Mouse (Mus musculus): ENCODE results near the gene 1500009C09Rik.
"Not testable (repeated sequence)": the region's sequence is repeated elsewhere in the genome, so short reads cannot be mapped to it uniquely, and the experiment has no call there.

1500009C09Rik gene

DNA sequence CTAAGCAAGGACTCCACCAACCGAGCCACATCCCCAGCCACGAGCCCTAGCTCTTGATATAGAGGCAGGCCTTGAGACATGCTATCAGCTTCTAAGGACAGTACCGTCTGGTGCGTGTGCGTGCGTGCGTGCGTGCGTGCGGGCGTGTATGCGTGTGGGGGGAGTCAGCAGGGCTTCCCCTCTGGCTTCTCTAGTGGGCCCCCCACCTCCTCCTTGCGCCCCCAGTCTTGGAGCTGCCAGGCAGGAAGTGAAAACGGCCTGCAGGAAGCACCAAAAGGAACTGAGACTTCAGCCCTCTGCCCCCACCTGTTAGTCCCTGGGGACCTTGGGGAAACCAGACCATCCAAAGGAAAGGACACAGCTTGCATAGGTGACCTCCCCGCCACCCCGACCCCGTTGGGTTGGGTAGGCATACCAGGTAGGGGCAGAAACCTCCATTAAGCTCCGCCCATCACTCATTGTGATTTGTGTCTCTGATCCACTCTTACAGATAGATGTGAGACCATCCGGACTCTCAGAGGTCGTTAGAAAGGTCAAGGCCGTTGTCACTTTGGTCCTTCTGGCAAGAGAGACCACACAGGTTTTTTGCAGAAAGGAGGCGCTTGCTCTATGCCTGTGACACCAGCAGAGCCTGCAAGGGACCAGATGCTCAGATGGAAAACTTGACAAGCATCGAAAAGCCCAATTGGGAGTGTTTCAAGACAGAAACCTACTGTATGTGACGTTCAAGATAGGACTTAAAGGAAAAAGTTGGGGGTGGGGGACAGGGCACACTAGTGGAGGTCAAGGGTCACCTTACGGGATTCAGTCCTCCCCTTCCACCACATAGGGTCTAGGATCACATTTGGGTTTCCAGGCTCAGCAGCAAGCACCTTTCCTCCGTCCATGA, 33.2 kb upstream of the 1500009C09Rik start:
- DNase-seq (ENCODE audit: low spot score) = no peak

DNA sequence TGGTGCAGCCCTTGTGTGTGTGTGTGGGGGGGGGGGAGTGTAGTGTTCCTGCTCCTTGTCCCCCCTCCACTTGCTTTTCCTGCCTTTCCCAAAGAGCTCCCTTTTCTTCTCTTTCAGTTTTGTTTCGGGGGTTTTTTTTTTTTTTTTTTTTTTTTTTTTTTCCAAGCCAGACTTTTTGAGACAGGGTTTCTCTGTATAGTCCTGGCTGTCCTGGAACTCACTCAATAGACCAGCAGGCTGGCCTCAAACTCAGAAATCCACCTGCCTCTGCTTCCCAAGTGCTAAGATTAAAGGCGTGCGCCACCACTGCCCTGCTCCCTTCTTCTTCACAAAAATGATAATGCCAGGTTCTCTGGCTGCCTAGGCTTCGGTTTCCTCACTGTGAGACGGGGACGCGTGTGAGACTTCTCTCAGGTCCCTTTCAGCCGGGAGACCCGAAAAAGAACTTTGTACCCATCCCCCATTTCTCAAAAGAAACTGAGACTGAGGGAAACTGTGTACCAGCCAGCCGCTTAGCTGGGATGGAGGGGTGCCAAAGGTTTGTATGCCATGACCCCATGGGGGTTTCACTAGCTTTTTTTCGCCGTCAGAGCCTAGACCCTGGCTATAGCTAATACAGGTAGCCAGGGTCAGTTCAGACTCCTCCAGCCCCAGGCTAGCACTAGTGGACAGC, 32.1 kb upstream of the 1500009C09Rik start:
- no peak for DNase-seq (ENCODE audit: low spot score)

DNA sequence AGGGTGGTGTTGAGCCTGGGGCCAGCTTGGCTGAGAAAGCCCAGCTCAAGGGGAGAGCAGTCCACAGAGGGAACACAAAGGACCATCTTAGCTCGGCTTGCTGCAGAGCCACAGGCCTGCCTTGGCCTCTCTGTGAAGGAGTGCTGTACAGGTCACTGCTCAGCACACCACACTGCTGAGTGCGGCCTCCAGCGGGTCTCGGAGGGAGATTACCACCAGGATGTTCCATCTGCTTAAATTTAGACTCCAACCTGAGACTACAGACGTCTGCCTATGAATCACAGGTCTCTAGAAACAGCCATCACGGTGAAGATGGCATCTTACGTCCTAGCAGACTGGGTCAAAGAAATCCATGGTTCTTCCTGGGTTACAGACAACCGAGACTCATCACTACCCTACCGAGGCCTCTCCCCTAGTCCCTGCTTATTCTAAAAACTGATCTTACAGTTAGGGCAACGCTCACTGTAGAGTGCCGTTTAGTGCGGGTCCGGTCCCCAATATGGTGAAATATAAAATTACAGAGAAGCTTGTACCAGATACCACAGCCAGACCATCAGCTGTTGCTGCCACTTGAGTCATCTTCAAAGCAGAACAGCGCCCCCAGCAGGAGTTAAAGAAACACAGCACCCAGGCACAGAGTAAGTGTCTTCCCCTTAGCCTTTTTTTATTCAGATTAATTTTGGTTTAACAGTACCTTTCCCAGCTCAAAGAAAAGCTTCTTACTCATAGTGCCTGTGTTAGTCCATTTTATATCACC, 30.9 kb upstream of the 1500009C09Rik start:
- no peak for DNase-seq (ENCODE audit: low spot score)

DNA sequence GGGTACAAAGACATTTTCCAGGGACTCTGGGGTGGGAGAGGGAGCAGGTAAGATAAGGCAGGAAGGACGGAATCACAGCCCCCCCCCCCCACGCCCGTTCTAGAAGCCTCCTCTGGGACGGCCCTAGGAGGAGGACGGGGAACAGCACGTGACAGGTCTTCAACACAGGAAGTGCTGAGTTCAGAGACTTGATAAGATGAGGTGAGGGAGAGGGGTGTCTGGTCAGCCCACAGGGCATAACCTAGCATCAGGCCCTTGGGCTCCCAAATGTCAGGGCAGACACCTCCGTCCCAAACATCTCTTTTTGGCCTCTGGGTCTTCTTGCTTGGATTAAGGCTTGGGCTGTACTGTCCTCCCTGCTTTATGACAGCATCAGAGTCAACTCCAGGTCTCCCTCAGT, 28.9 kb upstream of the 1500009C09Rik start:
- no peak for DNase-seq (ENCODE audit: low spot score)

DNA sequence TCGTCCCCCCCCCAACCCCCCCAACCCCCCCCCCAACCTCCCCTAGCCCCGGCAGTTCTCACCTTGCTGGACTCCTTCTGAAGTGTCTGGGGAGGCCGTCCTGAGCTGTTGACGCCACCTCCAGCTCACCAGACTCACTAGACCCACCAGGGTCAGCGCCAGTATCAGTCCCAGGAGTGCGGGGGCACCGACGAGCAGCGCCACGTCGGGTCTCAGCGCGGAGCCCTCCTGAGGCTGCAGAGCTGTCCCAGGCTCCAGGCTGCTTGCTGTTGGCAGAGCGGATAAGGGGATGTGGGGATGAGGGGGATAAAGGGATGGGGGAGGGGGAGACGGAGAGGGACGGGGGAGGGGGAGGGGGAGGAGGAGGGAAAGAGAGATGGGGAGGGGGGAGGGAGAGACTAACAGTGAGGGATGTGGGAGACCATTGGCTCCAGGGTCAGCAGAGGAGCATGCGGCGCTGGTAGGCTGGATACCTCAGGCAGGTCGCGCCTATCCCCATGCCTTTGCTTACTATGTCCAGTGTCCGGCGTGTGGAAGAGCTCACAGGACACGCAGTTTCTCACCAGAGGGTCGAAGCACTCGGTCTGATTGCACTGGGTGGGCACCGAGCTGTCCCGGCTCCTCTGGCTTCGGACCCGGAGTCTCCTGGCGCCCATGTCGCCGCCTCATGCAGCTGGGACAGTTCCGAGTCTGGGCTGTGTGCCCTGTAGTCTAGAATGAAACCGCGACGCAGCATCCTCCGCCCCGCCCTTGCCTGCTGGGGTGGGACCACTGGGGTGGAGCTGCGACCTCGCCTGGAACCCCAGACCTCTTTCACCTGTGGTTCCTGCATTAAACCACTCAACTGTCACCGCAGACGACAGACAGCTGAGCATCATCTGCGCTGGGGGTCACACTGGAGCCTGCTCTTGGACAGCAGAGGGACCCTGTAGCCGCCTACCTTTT, 28.3 kb upstream of the 1500009C09Rik start, which contains the start of gene Tnfrsf13c:
TSS of gene Tnfrsf13c (minus strand) at position 713 of the 945 bp plus-strand sequence.
- DNase-seq (ENCODE audit: low spot score) = no peak

DNA sequence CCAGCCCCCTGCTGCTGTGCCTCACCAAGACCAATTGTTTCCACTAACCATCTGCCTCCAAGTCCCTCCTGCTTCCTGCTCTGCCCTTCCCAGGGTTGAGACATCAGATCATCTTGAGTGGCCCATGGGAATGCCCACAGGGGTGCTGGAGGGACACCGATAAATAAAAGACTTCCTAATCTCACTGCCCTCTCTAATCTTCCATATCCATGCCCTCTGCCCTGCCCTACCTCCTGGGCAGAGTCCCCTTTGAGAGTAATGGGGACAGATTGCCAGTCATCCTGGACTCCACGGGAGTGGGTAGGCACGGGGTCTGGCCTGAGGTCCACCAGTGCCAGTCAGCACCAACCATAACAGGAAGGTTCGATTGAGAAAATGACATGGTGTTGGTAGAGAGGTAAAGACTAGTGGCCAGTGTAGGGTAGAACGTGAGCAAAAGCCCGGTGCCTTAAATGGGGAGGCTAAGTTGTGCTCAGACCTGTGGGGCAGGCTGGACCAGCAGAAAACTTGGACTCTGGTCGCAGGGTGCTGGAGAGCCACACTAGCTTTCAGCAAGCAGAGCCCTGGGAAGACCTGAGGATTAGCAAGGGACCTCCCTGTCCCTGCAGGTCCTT, 27.5 kb upstream of the 1500009C09Rik start:
- no peak for DNase-seq (ENCODE audit: low spot score)

DNA sequence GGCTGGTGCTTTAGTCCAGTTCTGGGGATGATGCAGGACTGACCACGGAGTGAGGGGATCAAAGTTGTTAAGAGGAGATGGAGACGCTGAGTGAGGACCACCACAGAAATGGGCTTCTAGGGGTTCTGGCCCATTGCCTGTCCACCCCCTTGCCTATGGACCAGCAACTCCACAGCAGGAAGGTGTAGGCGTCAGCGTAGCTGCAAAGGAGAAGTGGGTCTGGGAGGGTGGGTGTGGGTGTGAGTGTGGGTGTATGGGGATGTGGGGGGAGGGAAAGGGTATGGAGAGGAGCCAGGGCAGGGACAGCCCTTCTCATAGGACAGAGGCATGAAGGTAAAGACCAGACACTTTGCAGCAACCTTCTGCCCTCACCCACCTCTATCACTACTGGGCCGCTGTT, 26.4 kb upstream of the 1500009C09Rik start:
- DNase-seq (ENCODE audit: low spot score) = no peak

DNA sequence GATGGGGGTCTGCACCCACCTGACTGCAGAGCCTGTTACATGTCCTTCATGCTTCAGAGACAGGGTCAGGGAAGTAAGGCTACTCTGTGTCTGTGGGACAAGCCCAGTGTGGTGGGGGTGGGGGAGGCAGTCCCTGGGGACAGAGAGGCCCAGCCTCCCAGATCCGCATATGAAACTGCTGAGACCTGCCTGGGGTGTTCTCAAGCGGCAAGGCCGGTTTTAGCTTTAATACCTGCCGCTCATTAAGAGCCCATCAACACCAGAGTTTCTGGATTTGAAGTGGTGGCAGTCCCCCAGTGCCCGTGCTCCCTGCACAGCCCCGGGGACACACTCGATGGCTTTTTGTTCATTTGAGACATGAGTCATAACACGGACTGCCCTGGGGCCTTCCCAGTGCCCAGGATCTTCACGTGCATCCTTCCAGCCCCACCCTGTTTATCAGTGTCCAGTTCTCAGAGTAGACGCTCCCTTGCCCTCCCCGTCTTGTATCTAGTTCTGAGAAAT, 22.6 kb upstream of the 1500009C09Rik start:
- DNase-seq (ENCODE audit: low spot score) = no peak

DNA sequence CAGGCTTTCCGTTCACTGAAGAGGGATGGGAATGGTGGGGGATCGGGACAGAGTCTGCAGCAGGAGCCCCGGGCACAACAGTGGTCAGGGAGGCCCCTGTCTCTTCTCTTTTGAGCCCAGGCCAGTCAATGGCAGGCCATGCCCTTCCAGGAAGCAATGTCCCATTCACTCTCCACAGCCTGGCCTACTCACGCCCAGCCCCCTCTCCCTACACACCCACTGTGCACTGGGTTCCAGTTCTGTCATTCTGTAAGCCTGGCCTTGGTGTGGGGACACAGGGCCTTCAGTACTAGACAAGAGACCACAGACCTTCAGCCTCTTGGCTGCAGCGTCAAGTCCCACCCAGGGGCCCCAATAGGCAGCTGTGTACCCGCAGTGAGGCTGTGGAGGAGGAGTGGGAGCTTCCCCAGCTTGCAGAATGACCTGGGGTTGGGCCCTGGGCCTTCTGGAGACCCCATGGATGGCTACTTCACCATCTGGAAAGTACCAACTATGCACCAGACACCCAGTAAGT, 22.0 kb upstream of the 1500009C09Rik start:
- no peak for DNase-seq (ENCODE audit: low spot score)

DNA sequence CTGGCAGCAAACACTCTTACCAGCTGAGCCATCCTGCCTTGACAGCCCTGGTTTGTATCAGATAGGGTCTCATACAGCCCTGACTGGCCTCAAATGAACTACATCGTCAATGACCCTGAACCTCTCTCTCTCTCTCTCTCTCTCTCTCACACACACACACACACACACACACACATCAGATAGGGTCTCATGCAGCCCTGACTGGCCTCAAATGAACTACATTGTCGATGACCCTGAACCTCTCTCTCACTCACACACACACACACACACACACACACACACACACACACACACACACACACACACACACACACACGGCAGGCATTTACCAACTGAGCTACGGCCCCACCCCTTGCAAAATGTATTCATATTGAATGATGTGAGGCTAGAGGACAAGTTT, 21.1 kb upstream of the 1500009C09Rik start:
- no peak for DNase-seq (ENCODE audit: low spot score)

DNA sequence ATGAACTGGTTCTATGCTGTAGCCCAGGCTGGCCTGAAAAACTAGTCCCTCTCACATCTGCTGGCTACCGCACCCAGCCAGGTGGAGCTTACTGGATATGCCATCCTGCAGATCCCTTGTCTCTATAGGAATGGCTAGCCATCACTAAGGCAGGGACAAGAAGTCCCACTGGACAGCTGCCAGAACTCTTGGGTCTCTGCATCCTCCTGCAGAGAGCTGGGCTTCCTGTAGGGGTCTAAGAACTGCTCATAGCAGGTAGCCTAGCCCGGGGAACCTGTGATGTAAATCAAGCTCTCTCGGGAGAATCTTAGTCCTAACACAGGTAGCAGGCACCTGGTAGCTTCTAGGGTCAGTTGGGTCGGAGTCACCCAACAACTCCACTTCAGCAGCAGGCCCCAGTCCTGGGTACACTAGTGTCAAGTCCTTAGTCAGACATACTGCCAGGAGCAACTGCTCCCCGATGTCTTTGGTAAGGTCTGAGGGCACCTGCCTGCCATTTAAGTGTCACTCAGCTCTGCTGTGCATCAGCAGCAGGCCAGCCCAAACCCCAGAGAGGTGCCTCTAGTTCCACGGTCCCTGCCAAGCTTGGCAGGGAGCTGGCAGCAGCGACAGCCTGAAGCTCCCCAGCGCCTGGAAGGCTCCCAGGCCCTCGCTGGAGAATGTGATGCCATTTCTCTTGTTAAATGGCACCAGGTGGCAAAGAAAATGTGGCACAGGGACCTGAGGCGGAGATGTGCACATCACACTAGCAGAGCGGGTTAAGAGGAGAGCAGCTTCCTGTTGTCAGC, 20.4 kb upstream of the 1500009C09Rik start:
- no peak for DNase-seq (ENCODE audit: low spot score)

DNA sequence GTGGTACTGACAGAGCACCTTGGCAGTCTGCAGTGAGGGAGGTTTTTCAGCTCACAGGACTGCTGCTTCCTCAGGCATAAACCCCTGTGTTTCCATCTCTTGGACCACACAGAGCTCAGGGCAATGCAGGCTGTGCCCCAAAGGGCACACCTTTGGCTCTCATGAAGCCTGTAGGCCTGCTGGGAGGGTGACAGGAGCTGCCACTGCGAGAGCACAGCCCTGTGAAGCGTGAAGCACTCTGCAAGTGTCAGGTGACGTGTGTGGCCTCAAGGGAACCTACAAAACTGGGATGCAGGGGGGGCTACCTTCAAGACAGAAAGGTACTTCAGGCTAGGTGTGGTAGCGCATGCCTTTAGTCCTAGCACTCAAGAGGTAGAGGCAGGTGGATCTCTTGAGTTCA, 19.5 kb upstream of the 1500009C09Rik start:
- no peak for DNase-seq (ENCODE audit: low spot score)

DNA sequence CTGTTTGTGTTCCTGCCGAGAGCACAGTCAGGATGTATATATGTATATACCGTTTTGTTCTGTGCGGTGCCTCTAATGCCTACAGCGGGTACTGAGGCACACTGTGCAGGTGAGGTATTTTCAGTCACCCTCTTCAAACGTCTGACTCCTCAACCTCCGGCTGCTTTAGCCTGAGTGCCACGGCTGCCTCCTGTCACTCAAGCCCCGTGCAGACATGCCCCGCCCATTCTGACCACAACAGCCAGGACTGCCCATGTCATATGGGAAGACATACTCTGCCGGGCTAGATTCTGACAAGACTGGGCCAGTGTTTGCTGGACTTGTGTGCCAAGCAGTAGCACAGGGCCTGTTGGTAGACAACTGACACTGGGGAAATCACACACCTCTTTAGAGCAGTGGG, 16.5 kb upstream of the 1500009C09Rik start:
- no peak for DNase-seq (ENCODE audit: low spot score)

DNA sequence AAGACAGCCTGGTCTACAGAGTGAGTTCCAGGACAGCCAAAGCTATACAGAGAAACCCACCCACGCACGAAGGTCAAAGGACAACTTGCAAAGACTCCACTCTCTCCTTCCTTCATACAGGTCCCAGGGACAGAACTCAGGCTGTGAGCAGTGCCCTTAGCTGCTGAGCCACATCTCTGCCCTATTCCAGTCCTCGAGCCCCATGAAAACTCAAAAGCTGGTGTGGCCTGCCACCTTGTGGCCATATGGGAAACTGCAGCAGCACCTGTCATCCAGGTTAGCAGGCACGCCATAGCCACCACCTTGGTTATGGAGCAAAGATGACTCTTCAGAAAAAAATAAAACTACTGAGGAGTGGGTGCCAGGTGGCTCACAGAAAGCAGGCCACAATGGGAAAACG, 15.6 kb upstream of the 1500009C09Rik start:
- DNase-seq (ENCODE audit: low spot score) = peak; percentile 92

DNA sequence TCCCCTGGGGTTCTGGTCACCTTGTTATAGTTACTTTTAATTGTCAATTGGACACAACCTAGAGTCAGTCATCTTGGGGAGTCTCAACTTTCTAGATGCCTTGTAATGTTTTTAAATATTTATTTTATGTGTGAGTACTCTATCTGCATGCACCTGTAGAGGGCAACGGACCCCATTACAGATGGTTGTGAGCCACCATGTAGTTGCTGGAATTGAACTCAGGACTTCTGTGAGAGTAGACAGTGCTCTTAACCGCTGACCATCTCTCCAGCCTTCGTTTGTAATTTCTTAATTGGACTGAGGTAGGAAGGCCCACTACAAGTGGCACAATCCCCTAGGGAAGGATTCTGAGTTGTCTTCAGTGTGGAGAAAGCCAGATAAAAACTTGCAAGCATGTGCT, 8.9 kb upstream of the 1500009C09Rik start:
- DNase-seq (ENCODE audit: low spot score) = no peak

DNA sequence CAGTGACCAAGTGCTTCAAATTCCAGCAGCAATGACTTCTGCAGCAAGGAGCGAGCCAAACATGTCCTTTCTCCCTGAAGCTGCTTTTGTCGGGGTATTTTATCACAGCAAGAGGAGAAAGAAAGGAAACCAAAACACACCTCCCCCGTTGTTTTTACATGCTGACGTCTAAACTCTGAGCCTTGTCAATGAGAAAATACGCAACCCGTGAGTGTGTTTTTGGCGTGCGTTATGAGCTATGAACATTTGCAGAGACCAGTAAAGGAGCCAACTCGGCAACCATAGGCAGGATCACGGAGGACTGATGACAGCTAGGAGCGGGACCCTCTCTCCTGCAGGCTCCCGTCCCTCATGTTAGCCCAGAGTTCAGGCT, 8.5 kb upstream of the 1500009C09Rik start:
- DNase-seq (ENCODE audit: low spot score) = no peak

DNA sequence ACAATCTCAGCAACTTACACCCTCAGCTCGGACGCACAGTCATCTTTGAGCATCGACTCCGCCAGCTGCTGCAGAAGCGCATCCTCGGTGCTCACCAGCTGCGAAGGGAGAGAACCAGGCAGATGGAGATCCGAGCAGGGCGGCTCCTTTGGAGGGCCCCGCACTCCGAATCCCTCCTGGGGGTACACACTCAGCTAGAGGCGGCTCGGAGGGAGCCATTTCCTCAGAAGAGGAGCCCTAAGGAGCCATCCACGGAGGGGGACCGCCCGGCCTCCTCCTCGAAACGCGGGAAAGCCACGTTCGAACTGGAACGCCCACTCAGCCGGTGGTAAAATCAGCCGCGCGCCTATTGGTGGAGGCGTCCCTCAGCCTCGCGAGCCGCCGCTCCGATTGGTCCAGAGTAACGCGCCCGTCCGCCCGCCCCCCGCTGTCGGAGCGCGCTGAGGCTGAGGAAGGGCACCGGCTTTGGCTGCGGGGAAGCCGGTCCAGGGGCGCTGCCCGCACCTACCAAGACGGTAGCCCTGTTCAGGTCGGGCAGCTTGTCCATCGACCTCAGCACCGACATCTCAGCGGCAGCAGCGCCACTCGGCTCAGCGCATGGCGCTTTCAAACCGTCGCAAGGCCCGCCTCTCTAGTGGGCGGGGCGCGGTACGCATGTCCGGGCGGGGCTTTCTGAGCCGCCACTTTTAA, 7.9 kb upstream of the 1500009C09Rik start, which contains the start of gene Cenpm:
TSS of gene Cenpm (minus strand) at position 634 of the 690 bp plus-strand sequence.
- DNase-seq (ENCODE audit: low spot score) = peak; percentile 94

DNA sequence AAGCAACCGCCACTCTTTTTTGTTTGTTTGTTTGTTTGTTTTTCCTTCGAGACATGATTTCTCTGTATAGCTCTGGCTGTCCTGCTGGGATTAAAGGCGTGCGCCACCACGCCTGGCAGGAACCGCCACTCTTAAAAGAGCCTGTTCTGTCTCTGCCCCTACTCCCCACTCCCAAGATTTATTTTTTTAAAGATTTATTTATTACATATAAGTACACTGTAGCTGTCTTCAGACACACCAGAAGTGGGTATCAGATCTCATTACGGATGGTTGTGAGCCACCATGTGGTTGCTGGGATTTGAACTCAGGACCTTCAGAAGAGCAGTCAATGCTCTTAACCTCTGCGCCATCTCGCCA, 7.4 kb upstream of the 1500009C09Rik start:
- DNase-seq (ENCODE audit: low spot score) = not testable (repeated sequence)

DNA sequence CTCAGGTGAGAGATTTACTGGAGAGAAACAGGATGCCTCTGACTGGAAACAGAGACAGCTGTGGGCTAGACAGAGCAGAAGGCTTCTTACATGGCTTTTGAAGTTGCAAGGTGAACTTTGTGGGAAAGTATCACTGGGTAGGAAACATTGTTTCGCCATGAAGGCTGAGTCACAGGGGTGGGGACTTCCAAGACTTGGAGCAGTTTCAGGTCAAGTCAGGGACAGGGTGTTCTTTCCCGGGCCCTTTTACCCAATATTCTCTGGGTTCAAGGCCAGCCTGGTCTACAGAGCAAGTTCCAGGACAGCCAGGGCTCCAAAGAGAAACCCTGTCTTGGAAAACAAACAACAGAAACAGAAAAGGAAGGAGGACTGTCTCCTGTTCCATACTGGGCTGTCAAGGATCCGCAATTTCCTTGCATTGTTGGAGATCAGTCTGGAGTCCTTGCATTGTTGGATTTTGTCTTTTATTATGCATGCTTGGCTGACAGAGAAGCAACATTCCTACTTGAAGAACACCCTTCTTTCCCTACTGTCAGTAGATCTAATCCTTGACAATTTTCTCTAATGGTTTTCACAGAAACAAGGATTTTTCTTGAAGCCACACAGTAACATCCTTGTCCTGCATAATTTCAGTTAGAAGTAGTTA, 4.9 kb upstream of the 1500009C09Rik start:
- DNase-seq (ENCODE audit: low spot score) = no peak
